Mouse (Mus musculus) megakaryocyte, embryonic 14.5 days (primary cell): ENCODE measurements at regions not wholly inside any gene's neighbourhood (a gene's known extent, or its start where the extent isn't known, plus 50 kb on each side); places are given as distances from the start of the nearest gene placed in this dataset.

ENCODE experiments used
- FLI1 ChIP-seq: IDR thresholded peaks from 2 replicates; pipeline ENCODE4 v1.6.1; 2012; ENCODE audit warnings: low read length, inconsistent platforms, mixed read lengths
- GATA1 ChIP-seq: IDR thresholded peaks from 3 replicates; pipeline ENCODE4 v1.6.1; 2012; ENCODE audit warnings: mixed read lengths, low read length, inconsistent platforms, borderline replicate concordance

GRCm38 (mm10) chr6:50882298-50882697 is 228.1 kb upstream of the Npvf start:
- TF ChIP-seq GATA1 (no peak), FLI1 (no peak)
